ENCODE assay signal across 12 mouse cellular contexts in the genomic region with DNA sequence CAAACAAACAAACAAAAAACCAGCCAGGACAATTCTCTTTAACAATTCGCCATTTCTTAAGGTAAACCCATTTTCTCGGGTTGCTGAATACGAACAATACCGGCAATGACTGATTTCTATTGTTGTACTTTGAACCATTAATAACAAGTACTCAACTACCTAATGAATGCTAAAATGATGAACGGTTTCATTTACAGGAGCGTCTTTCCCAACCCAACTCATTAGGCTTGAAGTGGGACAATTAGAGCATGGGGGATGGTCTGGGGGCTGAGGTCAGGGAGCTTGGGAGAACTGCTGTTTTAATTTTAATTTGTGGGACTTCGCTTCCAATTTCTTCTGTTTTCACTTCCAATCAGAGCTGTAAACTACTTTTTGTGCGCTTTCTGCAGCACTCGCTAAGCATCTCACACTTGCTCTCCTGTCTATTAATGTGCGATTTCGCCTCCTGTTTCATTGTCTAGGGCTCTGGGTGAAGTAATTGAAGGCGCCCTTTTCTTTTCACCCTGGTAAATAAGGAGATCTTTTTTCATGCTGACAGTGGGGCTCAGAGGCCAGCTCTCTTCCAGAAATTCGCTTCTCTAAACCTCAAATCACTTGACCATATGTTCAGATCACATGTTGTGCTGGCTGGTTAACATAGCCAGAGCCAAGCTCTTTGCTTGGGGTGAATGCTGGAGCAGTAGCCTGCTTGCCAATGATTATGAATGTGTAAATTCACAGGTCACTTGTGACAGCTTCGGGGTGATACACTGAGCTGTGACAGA.
DNase-seq lines count a peak whose midpoint lies in the region; ATAC-seq and TF ChIP-seq lines count a peak whose summit lies in the region.
"Had no signal": no experiment of that assay in that cellular context is flagged by ENCODE, and none has a peak within 500 bp of the region (broad histone marks: within the 10 kb centered on the region; RNA-seq: fewer than 3 reads in every experiment).

No protein-coding gene starts in this region.

- no peaks in the 10 kb centered on the region for H3K36me3 ChIP-seq in neural tube, embryonic 11.5 days (ENCODE audit: control insufficient read depth, insufficient read depth, low read length)
- no peaks in the 10 kb centered on the region for H3K36me3 ChIP-seq in forebrain, embryonic 13.5 days (ENCODE audit: poor library complexity, severe bottlenecking)
- no peaks in the 10 kb centered on the region for H3K36me3 ChIP-seq in midbrain, embryonic 10.5 days
- no peaks in the 10 kb centered on the region for H3K36me3 ChIP-seq in liver, postnatal 0 days (replicated peaks; ENCODE audit: insufficient read depth, low read length)
- H3K36me3 ChIP-seq: limb, embryonic 15.5 days had no signal

- H3K4me1 ChIP-seq in neural tube, embryonic 11.5 days (ENCODE audit: control insufficient read depth, insufficient read depth, low read length), result peaks cover 6% of the 10 kb centered on the region; the same call in 1 of the 2 replicates
- H3K4me1 ChIP-seq in forebrain, embryonic 13.5 days, result peaks cover 16% of the 10 kb centered on the region
- peaks cover 10% of the 10 kb centered on the region for H3K4me1 ChIP-seq in midbrain, embryonic 10.5 days
- no peaks in the 10 kb centered on the region for H3K4me1 ChIP-seq in liver, postnatal 0 days (ENCODE audit: insufficient read depth)

- no peaks in the 10 kb centered on the region for H3K9me3 ChIP-seq in neural tube, embryonic 11.5 days (ENCODE audit: control insufficient read depth, low read length)
- H3K9me3 ChIP-seq in forebrain, embryonic 13.5 days (replicated peaks), result no peaks in the 10 kb centered on the region
- no peaks in the 10 kb centered on the region for H3K9me3 ChIP-seq in midbrain, embryonic 10.5 days (replicated peaks)
- no peaks in the 10 kb centered on the region for H3K9me3 ChIP-seq in liver, postnatal 0 days (ENCODE audit: low read length)
- H3K9me3 ChIP-seq: limb, embryonic 15.5 days had no signal

- no peak overlapping the region for H3K4me3 ChIP-seq in neural tube, embryonic 11.5 days (ENCODE audit: low read depth, low read length)
- H3K4me3 ChIP-seq in forebrain, embryonic 13.5 days, result no peak overlapping the region
- H3K4me3 ChIP-seq in midbrain, embryonic 10.5 days, result no peak overlapping the region
- no peak overlapping the region for H3K4me3 ChIP-seq in liver, postnatal 0 days (ENCODE audit: low read depth, low read length)
- H3K4me3 ChIP-seq: limb, embryonic 15.5 days had no signal

- H3K27me3 ChIP-seq in neural tube, embryonic 11.5 days (ENCODE audit: control insufficient read depth, insufficient read depth, low read length), result no peaks in the 10 kb centered on the region
- H3K27me3 ChIP-seq in forebrain, embryonic 13.5 days, result no peaks in the 10 kb centered on the region
- H3K27me3 ChIP-seq in midbrain, embryonic 10.5 days (ENCODE audit: low read depth, poor library complexity, severe bottlenecking), result no peaks in the 10 kb centered on the region
- H3K27me3 ChIP-seq in liver, postnatal 0 days (ENCODE audit: insufficient read depth, low read length), result no peaks in the 10 kb centered on the region
- H3K27me3 ChIP-seq: limb, embryonic 15.5 days; Patski had no signal

- no peak for TF ChIP-seq CTCF in liver, postnatal 0 days (IDR thresholded peaks at IDR 0.05; ENCODE audit: low read depth)

- WGBS in neural tube, embryonic 11.5 days, result 48% methylated on average over 14 of the region's 14 CpGs
- WGBS in forebrain, embryonic 13.5 days, result 6% methylated on average over 14 of the region's 14 CpGs
- WGBS in midbrain, embryonic 10.5 days, result 64% methylated on average over 14 of the region's 14 CpGs
- 75% methylated on average over 14 of the region's 14 CpGs for WGBS in liver, postnatal 0 days (ENCODE audit: insufficient replicate concordance)

- H3K9ac ChIP-seq in neural tube, embryonic 11.5 days (ENCODE audit: low read length), result no peak overlapping the region
- no peak overlapping the region for H3K9ac ChIP-seq in forebrain, embryonic 13.5 days
- H3K9ac ChIP-seq in liver, postnatal 0 days (replicated peaks), result no peak overlapping the region
- H3K9ac ChIP-seq: limb, embryonic 15.5 days had no signal

- ATAC-seq in neural tube, embryonic 11.5 days (ENCODE audit: insufficient read depth, low FRiP score, low TSS enrichment), result 0 out of 2 replicates have a peak, but pooled peaks have one; percentile 41
- peak; percentile 92 for ATAC-seq in forebrain, embryonic 13.5 days
- no peak for ATAC-seq in liver, postnatal 0 days
- ATAC-seq: Patski had no signal

- no peak for TF ChIP-seq EP300 in liver, postnatal 0 days (IDR thresholded peaks at IDR 0.05; ENCODE audit: low read depth)

- no peak overlapping the region for H3K4me2 ChIP-seq in neural tube, embryonic 11.5 days (ENCODE audit: low read depth)
- H3K4me2 ChIP-seq in forebrain, embryonic 13.5 days, result peak overlapping the region; percentile 36
- no peak overlapping the region for H3K4me2 ChIP-seq in liver, postnatal 0 days (ENCODE audit: low read depth, low read length)
- H3K4me2 ChIP-seq: limb, embryonic 15.5 days had no signal

- DNase-seq in neural tube, embryonic 11.5 days (ENCODE audit: low spot score), result peak; percentile 13
- no peak for DNase-seq in neural tube, embryonic 10.5 days (ENCODE audit: extremely low spot score, low spot score)
- no peak for DNase-seq in midbrain, embryonic 10.5 days (ENCODE audit: low spot score)
- no peak for DNase-seq in liver, postnatal 0 days
- DNase-seq in lung, postnatal 25 days (ENCODE audit: low spot score), result no peak
- no peak for DNase-seq in testis, postnatal 10 days (ENCODE audit: low spot score)
- no peak for DNase-seq in kidney, postnatal 25 days
- DNase-seq: heart, adult 18-20 months; lung, postnatal 36 days had no signal

- no peak overlapping the region for H3K27ac ChIP-seq in neural tube, embryonic 11.5 days (ENCODE audit: low read depth, low read length)
- peak overlapping the region; percentile 93 for H3K27ac ChIP-seq in forebrain, embryonic 13.5 days
- H3K27ac ChIP-seq in midbrain, embryonic 10.5 days (replicated peaks), result peak overlapping the region; percentile 29; the same call in 1 of the 2 replicates
- H3K27ac ChIP-seq in liver, postnatal 0 days (ENCODE audit: low read depth), result no peak overlapping the region
- H3K27ac ChIP-seq: limb, embryonic 15.5 days had no signal

Comparison
In these comparisons a context has a peak if more than half of its experiments do, and no peak if none do; other contexts are left out.
1. H3K27ac ChIP-seq: peak in forebrain, embryonic 13.5 days (single experiment) and midbrain, embryonic 10.5 days (single experiment); none in neural tube, embryonic 11.5 days (single experiment) and liver, postnatal 0 days (single experiment).